Mouse (Mus musculus) testis, adult 2 months (tissue): ENCODE data around the gene Tmtc1. TPM values are rescaled to one million over a fixed set of nuclear protein-coding genes. Genes with fewer than 3 reads are reported as not detected.

ENCODE experiments used
- H3K27ac ChIP-seq: fragments of 200-500 bp; 2 replicates; pipeline ENCODE4 v1.5.1; 2012; ENCODE audit warnings: low read depth, low read length; ENCODE audit not compliant: control insufficient read depth, insufficient read depth
- H3K27me3 ChIP-seq: fragments of 200-500 bp; 2 replicates; pipeline ENCODE4 v1.6.1; 2012; ENCODE audit warnings: mild to moderate bottlenecking, low read length, moderate library complexity; ENCODE audit not compliant: control insufficient read depth, insufficient read depth
- H3K36me3 ChIP-seq: fragments of 200-500 bp; 2 replicates; pipeline ENCODE4 v1.6.1; 2012; ENCODE audit warnings: mild to moderate bottlenecking, low read length; ENCODE audit not compliant: control insufficient read depth, insufficient read depth
- H3K4me1 ChIP-seq: fragments of 200-500 bp; 2 replicates; pipeline ENCODE4 v1.6.1; 2012; ENCODE audit warnings: low read length; ENCODE audit not compliant: control insufficient read depth, insufficient read depth
- H3K4me3 ChIP-seq: fragments of 200-500 bp; 2 replicates; pipeline ENCODE4 v1.5.1; 2012; ENCODE audit warnings: low read depth, mild to moderate bottlenecking, low read length, moderate library complexity, mixed read lengths; ENCODE audit not compliant: control insufficient read depth
- CTCF ChIP-seq: fragments of 200-500 bp; IDR thresholded peaks from 2 replicates; pipeline ENCODE4 v1.5.1; 2012; ENCODE audit warnings: low read depth, mild to moderate bottlenecking, inconsistent platforms, low read length, moderate library complexity; ENCODE audit not compliant: control insufficient read depth, insufficient read depth, insufficient replicate concordance
- POLR2A ChIP-seq: fragments of 200-500 bp; IDR thresholded peaks from 2 replicates; pipeline ENCODE4 v1.6.1; 2012; ENCODE audit warnings: low read depth, mild to moderate bottlenecking, inconsistent platforms, low read length, moderate library complexity; ENCODE audit not compliant: control insufficient read depth
- polyA plus RNA-seq: library from polyadenylated mRNA; depleted of rRNA; stranded (reverse); fragments of >200 nt; gene quantifications from 2 replicates; pipeline ENCODE4 v1.2.3, GENCODE M21; 2012

Tmtc1 gene
- polyA plus RNA-seq, 1 experiment = 3.5 TPM

GRCm38 (mm10) chr6:148257805-148258204 is 186.4 kb downstream of the Tmtc1 start:
- H3K4me1 ChIP-seq = no peaks in the 10 kb centered on the region
- TF ChIP-seq POLR2A (no peak), CTCF (no peak)
- no peak overlapping the region for H3K4me3 ChIP-seq
- H3K27me3 ChIP-seq = no peaks in the 10 kb centered on the region
- 0 out of 2 replicates have a peak, but pooled peaks cover 1% of the 10 kb centered on the region for H3K36me3 ChIP-seq
- no peak overlapping the region for H3K27ac ChIP-seq

GRCm38 (mm10) chr6:148256109-148256508 is 188.1 kb downstream of the Tmtc1 start:
- Histone ChIP-seq H3K4me1 (no peaks in the 10 kb centered on the region), H3K27ac (no peak overlapping the region), H3K36me3 (0 out of 2 replicates have a peak, but pooled peaks cover 1% of the 10 kb centered on the region), H3K27me3 (no peaks in the 10 kb centered on the region), H3K4me3 (no peak overlapping the region)
- TF ChIP-seq POLR2A (no peak), CTCF (no peak)

- no peak for TF ChIP-seq CTCF
- TF ChIP-seq POLR2A = no peak
- no peaks in the 10 kb centered on the region for H3K27me3 ChIP-seq
- H3K4me1 ChIP-seq = no peaks in the 10 kb centered on the region
- no peak overlapping the region for H3K4me3 ChIP-seq
- H3K36me3 ChIP-seq = 0 out of 2 replicates have a peak, but pooled peaks cover 1% of the 10 kb centered on the region
- H3K27ac ChIP-seq = no peak overlapping the region; the same call in 1 of the 2 replicates
Measured at GRCm38 (mm10) chr6:148255395-148256053, 188.7 kb downstream of the Tmtc1 start.

- Histone ChIP-seq H3K27ac (no peak overlapping the region), H3K4me3 (no peak overlapping the region), H3K27me3 (no peaks in the 10 kb centered on the region), H3K36me3 (peaks cover 1% of the 10 kb centered on the region), H3K4me1 (no peaks in the 10 kb centered on the region)
- TF ChIP-seq CTCF (no peak), POLR2A (no peak)
Measured at GRCm38 (mm10) chr6:148249221-148249620, 195.0 kb downstream of the Tmtc1 start.

- TF ChIP-seq POLR2A (no peak), CTCF (no peak)
- Histone ChIP-seq H3K36me3 (peaks cover 1% of the 10 kb centered on the region), H3K4me3 (no peak overlapping the region), H3K27ac (no peak overlapping the region), H3K27me3 (no peaks in the 10 kb centered on the region), H3K4me1 (no peaks in the 10 kb centered on the region)
Measured at GRCm38 (mm10) chr6:148248625-148249024, 195.6 kb downstream of the Tmtc1 start.

- no peak overlapping the region for H3K4me3 ChIP-seq
- no peak overlapping the region for H3K27ac ChIP-seq
- no peaks in the 10 kb centered on the region for H3K4me1 ChIP-seq
- H3K27me3 ChIP-seq = no peaks in the 10 kb centered on the region
- no peak for TF ChIP-seq CTCF
- no peak for TF ChIP-seq POLR2A
- H3K36me3 ChIP-seq = peaks cover 4% of the 10 kb centered on the region
Measured at GRCm38 (mm10) chr6:148246544-148246943, 197.6 kb downstream of the Tmtc1 start.

GRCm38 (mm10) chr6:148244836-148245235 is 199.4 kb downstream of the Tmtc1 start:
- no peak for TF ChIP-seq POLR2A
- TF ChIP-seq CTCF = no peak
- H3K4me3 ChIP-seq = no peak overlapping the region
- no peak overlapping the region for H3K27ac ChIP-seq
- H3K27me3 ChIP-seq = no peaks in the 10 kb centered on the region
- no peaks in the 10 kb centered on the region for H3K4me1 ChIP-seq
- peaks cover 4% of the 10 kb centered on the region for H3K36me3 ChIP-seq

GRCm38 (mm10) chr6:148242304-148242703 is 201.9 kb downstream of the Tmtc1 start:
- no peaks in the 10 kb centered on the region for H3K27me3 ChIP-seq
- no peak overlapping the region for H3K4me3 ChIP-seq
- no peaks in the 10 kb centered on the region for H3K4me1 ChIP-seq
- peaks cover 4% of the 10 kb centered on the region for H3K36me3 ChIP-seq
- TF ChIP-seq CTCF = no peak
- H3K27ac ChIP-seq = no peak overlapping the region
